Mouse (Mus musculus): ENCODE measurements around the gene Kcng4.
A peak's percentile ranks its signal among the peaks of the same experiment; 100 is the strongest.

Kcng4 gene

DNA sequence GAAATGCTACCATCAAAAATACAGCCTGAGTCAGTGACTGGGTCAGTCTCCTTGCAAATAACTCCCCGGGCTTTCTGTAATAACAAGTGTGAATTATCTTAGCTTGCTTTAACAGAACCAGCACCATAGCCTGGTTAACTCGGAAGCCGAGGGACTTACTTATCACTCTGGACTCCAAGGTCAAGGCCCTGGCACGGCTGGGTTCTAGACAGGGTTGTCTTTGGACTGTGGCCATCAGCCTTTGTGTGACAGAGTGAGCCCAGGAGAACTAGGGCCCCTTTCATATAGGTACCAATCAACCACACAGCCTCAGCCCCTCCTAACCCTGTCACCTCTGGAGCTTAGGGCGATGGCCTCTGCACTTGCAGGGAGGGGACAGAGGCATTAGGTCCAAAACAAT, 5.6 kb upstream of the Kcng4 start:
- no peak for DNase-seq (ENCODE audit: low read depth, low spot score)

DNA sequence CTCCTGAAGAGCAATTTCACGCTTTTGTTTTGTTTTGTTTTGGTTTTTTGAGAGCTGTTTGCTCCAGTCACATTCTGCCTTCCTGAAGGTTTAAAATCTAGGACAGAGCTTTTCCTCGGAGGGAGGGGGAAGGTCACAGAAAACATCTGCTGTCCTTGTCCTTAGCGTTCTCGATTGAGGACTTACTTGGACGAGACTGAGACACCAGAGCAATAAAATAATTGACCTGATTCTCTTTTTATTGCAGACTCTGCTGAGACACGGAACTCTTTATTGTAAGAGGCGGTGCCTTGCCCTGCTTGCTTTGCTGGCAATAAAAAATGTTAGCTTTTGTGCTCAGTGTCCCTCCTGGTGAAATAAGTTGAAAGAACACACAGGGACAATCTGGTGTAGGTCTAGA, 4.3 kb upstream of the Kcng4 start:
- no peak for DNase-seq (ENCODE audit: low read depth, low spot score)

DNA sequence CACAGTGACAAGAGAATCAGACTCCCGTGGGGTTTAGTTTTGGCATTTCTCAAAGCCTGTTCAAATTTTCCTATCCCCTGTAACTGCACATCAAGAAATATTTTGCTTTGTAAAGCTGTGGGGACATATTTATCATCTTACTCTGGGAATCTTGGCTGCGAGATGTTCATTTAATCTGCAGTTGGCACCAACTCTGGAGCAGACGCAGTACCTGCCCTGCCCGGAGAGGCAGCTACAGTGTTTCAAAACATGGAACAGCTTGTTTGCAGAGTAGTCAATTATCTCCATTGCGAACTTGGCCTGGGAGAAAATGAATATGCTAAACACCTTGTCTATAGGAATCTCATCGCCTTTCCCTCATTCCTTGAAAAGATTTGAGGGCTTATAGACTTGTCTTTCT, 2.8 kb upstream of the Kcng4 start:
- DNase-seq (ENCODE audit: low read depth, low spot score): no peak

DNA sequence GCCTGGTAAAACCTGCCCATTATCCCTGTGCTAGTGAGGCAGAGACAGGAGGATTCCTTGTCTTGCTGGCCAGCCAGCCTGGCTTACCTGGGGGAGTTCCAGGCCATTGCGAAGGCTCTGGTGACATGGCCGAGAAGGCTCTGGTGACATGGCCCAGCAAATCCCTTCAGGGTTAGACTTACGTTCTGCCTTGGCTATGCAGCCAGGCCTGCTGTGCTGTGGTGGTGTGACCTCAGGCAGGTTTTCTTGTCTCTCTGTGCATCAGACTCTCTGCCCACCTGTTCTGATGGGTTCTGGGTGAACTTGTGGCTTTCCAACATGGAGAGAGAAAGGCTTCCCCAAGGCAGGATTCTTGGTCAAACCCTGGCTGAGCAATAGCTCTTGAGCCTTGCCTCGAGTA, 1.9 kb upstream of the Kcng4 start:
- DNase-seq (ENCODE audit: low read depth, low spot score): no peak

DNA sequence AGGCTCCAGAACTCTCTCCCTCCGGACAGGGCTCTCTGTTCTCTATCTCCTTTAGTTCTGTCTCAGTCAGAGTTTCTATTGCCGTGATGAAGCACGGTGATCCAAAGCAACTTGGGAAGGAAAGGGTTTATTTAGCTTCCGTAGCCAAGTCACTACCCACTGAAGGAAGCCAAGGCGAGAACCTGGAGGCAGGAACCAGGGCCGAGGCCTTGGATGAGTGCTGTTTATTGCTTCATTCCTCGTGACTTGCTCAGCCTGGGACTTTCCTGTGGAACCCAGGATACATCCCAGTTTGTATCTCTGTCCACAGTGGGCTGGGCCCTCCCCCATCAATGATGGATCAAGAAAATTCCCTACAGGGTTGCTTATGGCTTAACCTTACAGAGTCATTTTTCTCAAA, 1.3 kb upstream of the Kcng4 start:
- DNase-seq (ENCODE audit: low read depth, low spot score): no peak

DNA sequence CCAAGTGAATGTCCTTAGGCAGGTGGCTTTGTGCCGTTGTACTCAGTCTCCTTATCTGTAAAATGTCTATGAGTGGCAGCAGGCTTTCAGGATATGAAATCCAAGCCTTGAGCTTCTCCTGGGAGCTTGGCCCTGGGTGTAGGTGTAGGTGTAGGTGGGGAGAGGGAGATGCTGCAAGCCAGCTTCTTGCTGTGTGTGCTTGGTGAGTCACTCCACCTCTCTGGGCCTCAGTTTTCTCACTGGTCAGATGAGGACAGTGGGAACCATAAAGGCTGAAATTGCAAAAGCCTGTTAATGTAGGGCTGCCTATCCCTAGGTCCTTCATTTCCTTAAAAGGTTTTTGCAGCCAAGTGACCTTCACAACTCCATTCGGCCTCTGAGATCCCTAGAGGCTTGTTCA, 478 bp upstream of the Kcng4 start:
- no peak for DNase-seq (ENCODE audit: low read depth, low spot score)

DNA sequence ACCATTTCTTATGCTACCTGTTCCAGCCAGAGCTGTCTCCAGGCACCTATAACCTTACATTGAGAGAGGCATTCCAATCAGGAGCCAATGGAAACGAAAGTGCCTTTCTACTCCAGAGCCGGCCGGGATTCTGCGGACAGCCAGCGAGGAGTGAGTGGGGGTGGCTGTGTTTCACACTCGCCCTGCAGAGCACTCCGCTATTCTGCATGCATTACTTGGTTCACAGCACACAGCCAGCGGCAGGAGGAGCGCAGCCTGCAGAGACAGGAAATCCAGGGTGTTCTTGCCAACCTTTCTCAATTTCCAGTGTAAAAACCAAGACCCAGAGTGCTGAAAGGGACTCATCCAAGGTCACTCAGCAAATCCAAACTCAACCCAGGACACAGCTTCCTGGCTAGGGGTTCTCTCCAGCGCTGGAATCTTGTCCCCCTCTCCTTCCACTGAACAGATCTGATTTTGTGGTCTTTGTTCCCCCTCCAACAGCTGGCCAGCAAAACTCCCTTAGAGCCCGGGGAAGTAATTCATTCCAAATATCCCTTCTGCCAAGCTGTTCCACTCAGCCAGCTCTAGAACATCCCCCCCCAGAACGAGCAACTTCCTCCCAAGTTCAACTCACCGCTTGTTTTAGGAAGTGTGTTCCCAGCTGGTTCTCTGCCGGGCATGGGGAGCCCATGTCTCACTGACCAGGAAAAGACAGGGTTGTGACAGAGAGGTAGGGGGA, 704 bp downstream of the Kcng4 start:
- no peak for DNase-seq (ENCODE audit: low read depth, low spot score)

DNA sequence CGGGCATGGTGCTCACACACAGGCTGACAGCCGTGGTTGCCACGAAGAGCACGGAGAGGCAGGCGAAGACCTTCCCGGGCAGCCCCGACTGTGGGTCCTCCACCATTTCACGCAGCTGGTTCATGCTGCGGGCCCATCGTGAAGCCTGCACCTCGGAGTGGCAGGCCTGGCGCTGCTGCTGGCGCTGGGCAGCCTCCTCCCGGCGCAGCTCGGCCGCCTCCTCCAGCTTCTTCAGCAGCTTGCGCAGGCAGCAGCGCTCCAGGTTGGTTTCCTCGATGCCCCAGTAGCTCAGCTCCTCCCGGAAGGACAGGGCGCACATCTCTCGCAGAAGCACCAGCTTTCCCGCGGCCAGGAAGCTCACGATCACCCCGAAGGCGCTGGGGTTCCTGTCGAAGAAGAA, 2.6 kb downstream of the Kcng4 start:
- no peak for DNase-seq (ENCODE audit: low read depth, low spot score)

DNA sequence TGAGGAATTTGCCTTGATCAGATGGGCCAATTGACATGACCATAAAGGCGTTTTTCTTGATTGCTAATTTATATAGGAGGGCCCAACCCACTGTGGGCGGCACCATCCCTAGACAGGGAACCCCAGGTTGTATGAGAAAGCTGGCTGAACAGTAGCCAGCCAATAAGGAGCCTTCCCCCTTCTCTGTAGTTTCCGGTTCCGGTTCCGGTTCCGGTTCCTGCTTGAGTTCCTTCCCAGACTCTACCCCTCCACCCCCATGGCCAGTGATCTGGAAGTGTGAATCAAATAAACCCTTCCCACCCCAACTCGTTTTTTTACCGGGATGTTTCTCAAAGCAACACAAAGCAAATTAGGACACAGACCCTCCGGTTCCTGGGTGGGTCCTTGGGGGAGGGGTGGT, 3.2 kb downstream of the Kcng4 start:
- no peak for DNase-seq (ENCODE audit: low read depth, low spot score)

DNA sequence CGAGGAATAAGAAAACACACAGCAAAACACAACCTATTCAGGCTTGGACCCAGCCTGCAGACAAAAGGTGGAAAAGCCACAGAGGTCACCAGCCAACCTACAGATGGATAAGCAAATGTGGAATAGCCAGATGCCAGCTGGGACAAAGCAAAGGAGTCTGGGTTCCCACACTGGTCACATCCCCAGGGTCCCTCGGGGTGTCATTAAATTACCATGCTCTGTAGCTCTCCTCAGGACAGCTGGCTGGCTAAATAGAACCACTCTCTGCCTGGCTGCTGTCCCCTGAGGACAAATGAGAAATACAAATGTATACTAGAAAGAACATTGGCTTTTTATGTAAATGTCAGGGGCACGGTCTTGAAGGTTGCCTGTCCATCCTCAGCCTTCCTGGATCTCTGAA, 4.6 kb downstream of the Kcng4 start:
- no peak for DNase-seq (ENCODE audit: low read depth, low spot score)

DNA sequence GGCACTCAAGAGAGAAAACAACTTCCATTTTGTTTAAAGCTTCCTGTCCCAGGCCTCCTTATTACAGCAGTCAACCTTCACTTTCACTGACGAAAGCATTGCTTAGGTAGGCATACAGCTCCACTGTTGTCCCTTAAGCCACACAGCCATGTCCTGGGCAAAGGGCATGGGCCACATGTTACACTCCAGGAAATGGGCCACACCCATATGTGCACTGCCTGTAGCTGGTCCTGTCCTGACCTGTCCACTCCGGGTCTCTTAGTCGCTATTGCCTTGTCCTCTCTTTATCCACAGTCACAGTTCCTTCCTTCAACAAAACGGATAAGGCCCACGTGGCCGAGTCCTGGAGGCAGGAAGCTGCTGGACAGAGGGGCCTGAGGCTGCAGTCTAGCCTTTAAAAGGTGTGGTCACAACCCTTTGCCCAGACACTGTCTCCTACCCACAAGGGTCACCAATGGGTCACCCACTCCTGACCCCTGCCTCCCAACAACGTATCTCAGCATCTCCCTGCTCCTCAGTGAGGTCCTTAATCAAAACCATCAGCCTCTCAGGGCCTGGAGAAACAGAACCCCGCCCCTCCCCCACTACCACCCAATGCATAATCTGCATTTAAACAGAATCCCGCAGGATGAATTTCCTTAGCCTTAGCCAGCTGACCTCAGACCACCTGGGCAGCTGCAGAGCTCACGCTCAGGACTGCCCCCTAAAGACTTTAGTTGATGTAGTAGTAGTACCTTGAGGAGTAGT, 7.7 kb downstream of the Kcng4 start:
- peak; percentile 35 for DNase-seq (ENCODE audit: low read depth, low spot score)

DNA sequence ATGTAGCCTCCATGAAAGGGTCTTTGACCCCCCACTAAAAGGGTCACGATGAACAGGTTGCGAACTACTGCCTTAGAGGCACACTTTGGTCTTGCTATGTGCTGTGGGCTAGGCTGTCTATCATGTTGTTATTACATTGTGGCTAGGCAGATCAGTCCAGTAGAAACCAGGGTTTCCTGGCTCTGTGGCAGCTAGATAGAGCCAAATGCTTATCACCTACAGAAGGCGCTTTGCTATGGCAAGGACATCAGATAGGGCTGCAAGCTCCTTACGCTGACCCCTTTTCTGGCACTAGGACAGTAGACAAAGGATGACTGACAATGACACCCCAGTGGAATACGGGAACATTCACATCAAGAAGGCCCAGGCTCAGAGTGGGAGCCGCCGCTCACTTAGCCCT, 8.3 kb downstream of the Kcng4 start:
- no peak for DNase-seq (ENCODE audit: low read depth, low spot score)

DNA sequence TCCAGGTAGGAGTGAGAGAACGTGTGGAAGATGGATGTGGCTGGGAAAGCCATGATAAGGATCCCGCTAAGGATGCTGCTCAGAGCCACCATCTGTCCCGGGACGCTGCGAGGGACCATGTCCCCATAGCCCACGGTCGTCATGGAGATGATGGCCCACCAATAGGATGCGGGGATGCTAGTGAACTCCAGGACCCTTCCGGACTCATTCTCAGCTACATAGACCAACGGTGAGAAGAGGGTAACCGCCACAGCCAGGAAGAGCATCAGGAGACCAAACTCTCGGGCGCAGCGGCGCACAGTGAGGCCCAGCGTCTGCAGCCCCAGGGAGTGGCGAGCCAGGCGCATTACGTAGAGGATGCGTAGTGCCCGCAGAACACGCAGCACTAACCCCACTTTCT, 9.7 kb downstream of the Kcng4 start:
- DNase-seq (ENCODE audit: low read depth, low spot score): no peak

DNA sequence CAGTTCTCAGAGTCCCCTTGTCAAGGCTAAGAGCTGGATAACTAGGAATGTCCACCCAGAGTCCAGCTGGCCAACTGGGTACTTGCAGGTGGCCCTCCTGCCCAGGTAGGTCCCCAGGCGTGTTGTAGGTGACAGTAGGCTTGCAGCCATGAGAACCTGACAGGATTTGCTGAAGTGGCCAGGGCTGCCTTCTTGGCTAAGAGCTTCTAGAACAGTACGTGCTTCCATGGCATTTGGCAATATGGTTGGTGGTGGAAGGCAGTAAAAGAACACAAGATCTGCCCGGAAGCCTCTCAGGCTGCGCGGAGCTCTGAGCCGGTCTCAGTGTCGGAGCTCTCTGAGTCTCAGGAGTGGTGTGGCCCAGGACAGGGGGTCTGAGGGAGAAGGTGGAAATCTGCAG, 10.6 kb downstream of the Kcng4 start:
- no peak for DNase-seq (ENCODE audit: low read depth, low spot score)

DNA sequence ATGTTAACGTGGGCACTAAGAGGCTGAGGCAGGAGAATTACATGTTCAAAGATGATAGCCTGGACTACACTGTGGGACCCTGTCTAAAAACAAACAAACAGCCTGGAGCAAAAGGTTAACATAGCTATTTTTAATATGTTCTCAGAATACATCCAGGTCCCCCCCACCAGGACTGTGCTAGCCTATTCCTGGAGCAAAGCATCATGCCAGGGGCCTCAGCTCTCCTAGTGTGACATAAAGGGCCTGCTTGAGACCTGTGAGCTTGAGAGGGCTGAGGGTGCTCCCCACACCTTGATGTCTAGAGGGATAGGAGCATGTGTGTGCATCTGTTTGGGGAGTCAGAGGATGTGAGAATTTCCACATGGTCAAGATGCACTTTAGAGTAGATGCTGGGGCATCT, 11.7 kb downstream of the Kcng4 start:
- DNase-seq (ENCODE audit: low read depth, low spot score): no peak

DNA sequence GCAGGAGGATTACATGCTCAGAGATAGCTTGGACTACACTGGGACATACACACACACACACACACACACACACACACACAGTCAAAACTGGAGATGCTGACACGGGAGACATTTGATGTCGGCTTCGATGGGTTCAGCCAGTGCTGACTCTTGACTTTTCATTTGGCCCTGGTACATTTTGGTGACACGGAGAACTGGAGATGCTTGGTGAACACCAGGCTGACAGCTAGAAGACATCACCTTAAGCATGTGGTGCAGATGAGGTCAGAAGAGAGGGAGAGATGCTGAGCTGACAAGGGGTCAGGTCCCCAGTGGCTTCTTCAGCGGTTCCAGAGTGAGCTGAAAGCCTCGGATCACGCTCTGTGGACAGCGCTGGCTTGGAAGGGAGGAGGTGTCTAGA, 12.4 kb downstream of the Kcng4 start:
- no peak for DNase-seq (ENCODE audit: low read depth, low spot score)

DNA sequence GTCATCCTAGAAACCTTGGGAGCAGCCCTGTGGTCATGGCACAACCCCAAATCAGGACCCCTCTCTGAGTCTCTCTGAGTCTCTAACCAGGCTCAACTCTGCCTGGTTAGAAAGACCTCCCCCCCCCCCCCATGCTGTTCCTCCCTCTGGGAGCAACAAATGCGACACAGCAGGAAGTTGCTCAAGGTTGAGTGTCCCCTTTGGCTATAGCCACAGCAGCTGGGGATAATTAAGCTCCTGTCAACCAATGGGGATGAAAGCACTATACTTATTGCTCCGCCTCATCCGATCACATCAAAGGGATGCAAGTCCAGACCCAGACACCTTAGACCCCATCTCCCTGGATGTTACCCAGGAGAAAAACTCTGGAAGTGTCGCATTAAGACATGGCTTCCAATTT, 12.9 kb downstream of the Kcng4 start:
- DNase-seq (ENCODE audit: low read depth, low spot score): no peak

DNA sequence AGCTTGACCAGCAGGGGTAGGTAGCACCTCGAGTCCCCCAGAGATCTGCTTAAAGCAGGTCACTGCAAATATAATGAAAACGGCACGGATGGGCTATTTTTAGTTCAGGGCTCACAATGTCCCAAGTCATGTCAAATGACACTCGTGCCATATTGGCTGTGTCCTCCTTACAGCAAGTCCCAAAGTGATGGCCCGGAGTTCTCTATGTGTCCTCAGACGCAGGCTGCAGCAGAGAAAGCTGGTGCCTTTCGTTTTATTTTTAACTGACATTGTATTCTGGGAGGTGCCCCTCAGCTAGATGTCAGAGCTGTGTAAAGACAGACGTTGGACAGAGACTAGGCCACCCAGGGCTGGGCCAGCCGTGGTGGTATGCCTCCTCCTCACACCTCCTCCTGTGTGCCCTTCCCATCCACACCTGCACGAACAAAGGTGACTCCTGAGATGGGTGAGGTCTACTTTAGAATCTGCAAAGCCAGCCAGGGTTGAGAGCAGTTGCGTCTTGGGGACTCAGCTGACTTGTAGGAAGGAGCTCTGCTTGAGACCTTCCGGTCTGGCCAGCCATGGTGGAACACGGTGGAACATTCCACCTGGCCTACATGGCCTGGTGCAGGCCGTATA, 14.5 kb downstream of the Kcng4 start:
- DNase-seq (ENCODE audit: low read depth, low spot score): no peak

DNA sequence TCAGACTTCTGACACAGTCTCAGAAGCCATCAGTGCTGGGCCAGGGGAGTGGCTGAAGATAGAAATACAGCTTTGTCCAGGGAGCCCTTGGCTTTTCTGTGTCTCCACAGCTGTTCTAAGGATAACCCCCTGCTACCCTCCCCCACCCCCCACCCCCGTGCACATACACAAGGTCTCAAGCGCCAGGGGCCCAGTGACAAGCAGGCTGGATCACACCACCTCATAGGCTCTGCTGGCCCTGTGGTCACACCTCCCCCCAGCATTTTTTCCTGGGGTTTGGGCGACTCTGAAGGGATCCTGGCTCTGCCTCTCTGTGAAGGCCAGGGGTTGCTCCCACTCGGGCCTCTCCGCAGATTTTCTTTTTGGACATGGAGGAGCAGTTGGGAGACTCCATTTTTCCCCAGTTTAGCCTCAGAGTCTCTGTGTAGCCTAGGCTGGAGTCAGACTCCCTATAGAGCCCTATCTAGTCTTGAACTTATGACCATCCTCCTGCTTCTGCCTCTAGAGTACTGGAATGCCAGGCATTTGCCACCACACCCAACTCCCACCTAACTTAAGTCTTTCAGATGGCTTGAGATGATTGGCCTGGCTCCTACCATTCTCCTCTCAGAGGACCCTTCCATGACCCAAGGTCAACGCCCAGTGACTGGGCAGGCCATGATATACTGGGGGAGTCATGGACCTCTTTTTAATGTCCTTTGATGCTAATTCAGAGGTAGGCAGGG, 15.2 kb downstream of the Kcng4 start:
- no peak for DNase-seq (ENCODE audit: low read depth, low spot score)

DNA sequence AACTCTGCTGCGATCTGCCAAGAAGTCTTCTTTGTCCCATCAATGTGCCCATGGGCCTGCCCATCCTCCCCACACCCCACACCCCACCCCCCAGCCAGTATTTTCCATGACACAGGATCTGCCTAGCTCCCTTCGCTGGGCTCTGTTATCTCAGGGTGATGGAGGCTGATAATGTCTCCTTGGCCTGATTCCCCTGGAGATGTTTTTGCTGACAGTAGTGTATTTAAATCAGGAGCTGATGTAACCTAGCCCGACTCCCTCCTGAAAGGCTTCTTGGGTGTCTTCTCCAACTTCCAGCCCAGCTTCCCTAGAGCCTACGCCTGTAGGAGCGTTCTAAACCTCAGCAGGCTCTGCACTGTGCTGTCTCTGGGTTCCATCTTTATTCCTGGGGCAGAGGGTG, 16.6 kb downstream of the Kcng4 start:
- DNase-seq (ENCODE audit: low read depth, low spot score): no peak

DNA sequence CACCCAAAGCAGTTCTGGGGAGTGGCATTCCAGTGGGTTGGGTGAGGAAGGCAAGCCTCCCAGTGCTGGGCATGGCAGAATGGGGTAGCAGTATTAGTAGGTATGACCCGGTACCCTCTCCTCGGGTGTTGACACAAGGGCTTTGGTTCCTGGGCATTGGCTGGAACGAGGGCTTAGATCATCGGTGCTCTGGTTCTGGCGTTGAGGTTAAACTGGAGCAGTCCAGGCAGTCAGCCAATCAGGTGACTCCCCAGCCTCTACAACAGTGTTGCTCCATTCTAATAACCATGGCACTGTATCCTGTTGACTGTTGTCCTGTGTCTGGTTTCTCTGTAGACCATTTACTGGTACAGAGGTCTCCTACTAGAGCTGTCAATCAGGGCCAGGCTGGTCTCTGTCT, 17.9 kb downstream of the Kcng4 start:
- no peak for DNase-seq (ENCODE audit: low read depth, low spot score)

DNA sequence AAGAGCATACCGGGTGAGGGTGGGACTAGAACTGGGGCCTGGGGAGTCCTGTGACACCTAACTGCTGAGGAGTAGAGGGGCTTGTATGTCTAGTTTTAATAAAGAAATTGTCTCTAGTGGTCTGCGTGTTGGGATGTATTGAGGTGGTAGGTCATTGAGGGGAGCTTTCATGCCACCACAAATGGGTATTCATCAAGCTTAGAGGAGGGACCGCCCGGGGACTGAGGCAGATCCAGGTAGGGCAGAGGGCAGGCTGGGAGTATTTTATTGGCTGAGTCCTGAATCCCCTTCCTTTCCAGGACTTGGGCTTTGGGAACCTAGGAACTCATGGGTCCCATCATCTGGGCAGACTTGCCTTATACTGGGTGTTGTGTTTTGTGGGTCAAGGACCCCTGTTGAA, 18.7 kb downstream of the Kcng4 start:
- no peak for DNase-seq (ENCODE audit: low read depth, low spot score)

DNA sequence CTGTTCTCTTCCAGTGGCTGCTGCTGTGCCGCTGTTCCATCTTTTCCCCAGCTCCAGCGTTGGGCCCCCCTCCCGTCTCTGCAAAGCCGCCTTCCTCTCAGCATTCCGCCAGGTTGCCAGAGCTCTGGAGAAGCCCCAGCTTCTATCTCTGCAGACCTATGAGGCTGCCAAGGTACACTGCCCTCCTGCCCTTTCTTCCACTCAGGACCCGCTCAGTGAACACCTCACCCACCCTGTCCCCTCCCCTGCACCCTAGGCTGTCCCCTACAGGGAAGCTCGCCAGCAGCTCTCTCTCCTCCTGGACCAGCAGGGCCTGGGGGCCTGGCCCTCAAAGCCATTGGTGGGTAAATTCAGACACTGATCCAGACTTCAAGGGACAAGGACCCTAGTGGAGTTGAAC, 19.1 kb downstream of the Kcng4 start:
- no peak for DNase-seq (ENCODE audit: low read depth, low spot score)

Measured in forelimb bud, embryonic 11.5 days (tissue).